Mouse (Mus musculus): ENCODE results near the gene 1700025G04Rik. TPM values are rescaled to one million over a fixed set of nuclear protein-coding genes. Genes with fewer than 3 reads are reported as not detected.

The 1700025G04Rik gene
- polyA plus RNA-seq, 1 experiment, result 24.7 TPM

- Histone ChIP-seq H3K4me3 (ENCODE audit: insufficient read depth, low read length) (no peak overlapping the region), H3K4me1 (ENCODE audit: control insufficient read depth, insufficient read depth, low read length) (peaks cover 4% of the 10 kb centered on the region), H3K27ac (ENCODE audit: insufficient read depth, low read length) (no peak overlapping the region)
- TF ChIP-seq CTCF (IDR thresholded peaks at IDR 0.05; ENCODE audit: extremely low read depth, insufficient read depth, low read length), result no peak
- no peak for TF ChIP-seq POLR2A (IDR thresholded peaks at IDR 0.05; ENCODE audit: extremely low read depth, insufficient read depth, low read length)
These were observed 211.5 kb downstream of the 1700025G04Rik start for GRCm38 (mm10) chr1:151878411-151878810.

GRCm38 (mm10) chr1:151872971-151873370 lies 217.0 kb downstream of the 1700025G04Rik start:
- no peak for TF ChIP-seq POLR2A (IDR thresholded peaks at IDR 0.05; ENCODE audit: extremely low read depth, insufficient read depth, low read length)
- no peak for TF ChIP-seq CTCF (IDR thresholded peaks at IDR 0.05; ENCODE audit: extremely low read depth, insufficient read depth, low read length)

GRCm38 (mm10) chr1:151864326-151864725 lies 225.6 kb downstream of the 1700025G04Rik start:
- Histone ChIP-seq H3K27ac (ENCODE audit: insufficient read depth, low read length) (no peak overlapping the region), H3K4me3 (ENCODE audit: insufficient read depth, low read length) (no peak overlapping the region), H3K4me1 (ENCODE audit: control insufficient read depth, insufficient read depth, low read length) (no peaks in the 10 kb centered on the region)
- TF ChIP-seq CTCF (IDR thresholded peaks at IDR 0.05; ENCODE audit: extremely low read depth, insufficient read depth, low read length) (no peak), POLR2A (IDR thresholded peaks at IDR 0.05; ENCODE audit: extremely low read depth, insufficient read depth, low read length) (no peak)

More at GRCm38 (mm10) chr1:151872971-151873370, 217.0 kb downstream of the 1700025G04Rik start:
- Histone ChIP-seq H3K4me3 (ENCODE audit: insufficient read depth, low read length) (no peak overlapping the region), H3K4me1 (ENCODE audit: control insufficient read depth, insufficient read depth, low read length) (no peaks in the 10 kb centered on the region), H3K27ac (ENCODE audit: insufficient read depth, low read length) (no peak overlapping the region)

GRCm38 (mm10) chr1:151863797-151864147 lies 226.2 kb downstream of the 1700025G04Rik start:
- Histone ChIP-seq H3K4me1 (ENCODE audit: control insufficient read depth, insufficient read depth, low read length) (no peaks in the 10 kb centered on the region), H3K27ac (ENCODE audit: insufficient read depth, low read length) (no peak overlapping the region), H3K4me3 (ENCODE audit: insufficient read depth, low read length) (no peak overlapping the region)
- TF ChIP-seq POLR2A (IDR thresholded peaks at IDR 0.05; ENCODE audit: extremely low read depth, insufficient read depth, low read length) (no peak), CTCF (IDR thresholded peaks at IDR 0.05; ENCODE audit: extremely low read depth, insufficient read depth, low read length) (no peak)

GRCm38 (mm10) chr1:151863135-151863796 lies 226.7 kb downstream of the 1700025G04Rik start:
- Histone ChIP-seq H3K27ac (ENCODE audit: insufficient read depth, low read length) (no peak overlapping the region), H3K4me3 (ENCODE audit: insufficient read depth, low read length) (no peak overlapping the region), H3K4me1 (ENCODE audit: control insufficient read depth, insufficient read depth, low read length) (no peaks in the 10 kb centered on the region)
- no peak for TF ChIP-seq CTCF (IDR thresholded peaks at IDR 0.05; ENCODE audit: extremely low read depth, insufficient read depth, low read length)
- no peak for TF ChIP-seq POLR2A (IDR thresholded peaks at IDR 0.05; ENCODE audit: extremely low read depth, insufficient read depth, low read length)

- Histone ChIP-seq H3K27ac (ENCODE audit: insufficient read depth, low read length) (no peak overlapping the region), H3K4me3 (ENCODE audit: insufficient read depth, low read length) (no peak overlapping the region), H3K4me1 (ENCODE audit: control insufficient read depth, insufficient read depth, low read length) (no peaks in the 10 kb centered on the region)
- TF ChIP-seq CTCF (IDR thresholded peaks at IDR 0.05; ENCODE audit: extremely low read depth, insufficient read depth, low read length), result no peak
- no peak for TF ChIP-seq POLR2A (IDR thresholded peaks at IDR 0.05; ENCODE audit: extremely low read depth, insufficient read depth, low read length)
These were observed 227.8 kb downstream of the 1700025G04Rik start for GRCm38 (mm10) chr1:151862109-151862508.

- TF ChIP-seq CTCF (IDR thresholded peaks at IDR 0.05; ENCODE audit: extremely low read depth, insufficient read depth, low read length) (no peak), POLR2A (IDR thresholded peaks at IDR 0.05; ENCODE audit: extremely low read depth, insufficient read depth, low read length) (no peak)
- Histone ChIP-seq H3K4me3 (ENCODE audit: insufficient read depth, low read length) (no peak overlapping the region), H3K27ac (ENCODE audit: insufficient read depth, low read length) (no peak overlapping the region), H3K4me1 (ENCODE audit: control insufficient read depth, insufficient read depth, low read length) (no peaks in the 10 kb centered on the region)
These were observed 228.5 kb downstream of the 1700025G04Rik start for GRCm38 (mm10) chr1:151861334-151861995.

GRCm38 (mm10) chr1:151858474-151858873 lies 231.5 kb downstream of the 1700025G04Rik start:
- no peaks in the 10 kb centered on the region for H3K4me1 ChIP-seq (ENCODE audit: control insufficient read depth, insufficient read depth, low read length)
- no peak overlapping the region for H3K27ac ChIP-seq (ENCODE audit: insufficient read depth, low read length)
- H3K4me3 ChIP-seq (ENCODE audit: insufficient read depth, low read length), result no peak overlapping the region
- TF ChIP-seq POLR2A (IDR thresholded peaks at IDR 0.05; ENCODE audit: extremely low read depth, insufficient read depth, low read length) (no peak), CTCF (IDR thresholded peaks at IDR 0.05; ENCODE audit: extremely low read depth, insufficient read depth, low read length) (no peak)

GRCm38 (mm10) chr1:151855561-151855960 lies 234.4 kb downstream of the 1700025G04Rik start:
- Histone ChIP-seq H3K4me1 (ENCODE audit: control insufficient read depth, insufficient read depth, low read length) (no peaks in the 10 kb centered on the region), H3K27ac (ENCODE audit: insufficient read depth, low read length) (no peak overlapping the region), H3K4me3 (ENCODE audit: insufficient read depth, low read length) (no peak overlapping the region)
- TF ChIP-seq POLR2A (IDR thresholded peaks at IDR 0.05; ENCODE audit: extremely low read depth, insufficient read depth, low read length) (no peak), CTCF (IDR thresholded peaks at IDR 0.05; ENCODE audit: extremely low read depth, insufficient read depth, low read length) (no peak)

GRCm38 (mm10) chr1:151851976-151852375 lies 237.9 kb downstream of the 1700025G04Rik start:
- Histone ChIP-seq H3K27ac (ENCODE audit: insufficient read depth, low read length) (no peak overlapping the region), H3K4me3 (ENCODE audit: insufficient read depth, low read length) (no peak overlapping the region), H3K4me1 (ENCODE audit: control insufficient read depth, insufficient read depth, low read length) (no peaks in the 10 kb centered on the region)
- TF ChIP-seq POLR2A (IDR thresholded peaks at IDR 0.05; ENCODE audit: extremely low read depth, insufficient read depth, low read length) (no peak), CTCF (IDR thresholded peaks at IDR 0.05; ENCODE audit: extremely low read depth, insufficient read depth, low read length) (no peak)

Measured in cortical plate, adult 2 months (tissue).